Mouse (Mus musculus) CD4-positive helper T cell, adult 2 months (primary cell): Measurements from ENCODE around the gene Ano4.

ENCODE experiments used
- DNase-seq: peaks from one replicate; pipeline ENCODE4 v3.0.0-alpha.2; 2012; ENCODE audit warnings: low read depth, missing footprints, low spot score

Ano4 gene

DNA sequence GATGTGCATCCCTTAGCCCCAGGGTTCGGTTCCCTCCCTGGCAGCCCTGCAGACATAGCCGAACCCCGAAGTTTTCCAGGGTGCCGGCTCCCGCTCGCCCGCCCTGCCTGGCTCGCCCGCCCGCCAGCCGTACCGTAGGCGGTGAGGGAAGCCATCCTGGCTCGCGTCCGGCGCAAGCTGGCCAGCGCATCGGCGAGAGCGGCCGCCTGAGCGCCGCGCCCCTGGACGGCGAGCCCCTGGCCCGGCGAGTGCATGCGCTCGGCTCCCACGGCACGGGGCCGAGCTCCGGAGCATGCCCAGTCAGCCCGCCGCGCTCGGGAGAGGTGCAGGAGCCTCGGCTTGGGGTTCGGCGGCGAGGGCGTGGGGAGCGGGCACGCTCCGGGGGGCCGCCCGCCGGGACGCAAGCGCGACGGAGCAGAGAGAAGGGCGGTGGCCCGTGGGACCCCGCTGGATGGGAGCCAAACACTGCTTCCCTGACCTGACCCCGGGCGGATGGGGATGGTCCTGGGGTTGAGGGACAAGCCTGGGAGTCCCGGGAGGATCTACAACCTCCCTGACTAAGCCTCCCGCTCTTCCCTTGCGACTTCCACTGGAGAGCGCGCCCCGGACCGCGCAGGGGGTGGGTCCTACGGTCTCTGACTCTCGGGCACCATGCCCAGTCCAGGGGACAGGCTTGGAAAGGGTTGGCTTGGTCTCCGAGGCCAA lies at the start of gene Ano4:
Ano4 (minus strand) TSS at position 272 of the 705 bp plus-strand sequence.
- DNase-seq: no peak

DNA sequence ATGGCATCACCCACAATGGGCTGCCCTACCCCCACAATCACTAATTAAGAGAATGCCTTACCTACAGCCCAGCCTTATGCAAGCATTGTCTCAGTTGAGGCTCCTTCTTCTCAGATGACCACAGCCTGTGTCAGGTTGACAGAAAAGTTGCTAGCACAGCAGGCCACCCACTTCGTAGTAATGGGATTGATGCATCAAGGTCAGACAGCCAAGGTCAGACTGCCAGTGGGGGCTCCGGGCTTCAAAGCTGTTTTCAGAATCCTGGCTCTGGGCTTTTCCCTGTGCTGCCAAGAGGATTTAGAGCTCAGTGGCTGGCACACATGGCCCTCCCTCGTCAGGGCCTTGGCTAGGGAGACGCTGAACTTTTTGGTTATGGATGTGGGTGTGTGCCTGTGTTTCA lies 48.1 kb upstream of the Ano4 start:
- no peak for DNase-seq

DNA sequence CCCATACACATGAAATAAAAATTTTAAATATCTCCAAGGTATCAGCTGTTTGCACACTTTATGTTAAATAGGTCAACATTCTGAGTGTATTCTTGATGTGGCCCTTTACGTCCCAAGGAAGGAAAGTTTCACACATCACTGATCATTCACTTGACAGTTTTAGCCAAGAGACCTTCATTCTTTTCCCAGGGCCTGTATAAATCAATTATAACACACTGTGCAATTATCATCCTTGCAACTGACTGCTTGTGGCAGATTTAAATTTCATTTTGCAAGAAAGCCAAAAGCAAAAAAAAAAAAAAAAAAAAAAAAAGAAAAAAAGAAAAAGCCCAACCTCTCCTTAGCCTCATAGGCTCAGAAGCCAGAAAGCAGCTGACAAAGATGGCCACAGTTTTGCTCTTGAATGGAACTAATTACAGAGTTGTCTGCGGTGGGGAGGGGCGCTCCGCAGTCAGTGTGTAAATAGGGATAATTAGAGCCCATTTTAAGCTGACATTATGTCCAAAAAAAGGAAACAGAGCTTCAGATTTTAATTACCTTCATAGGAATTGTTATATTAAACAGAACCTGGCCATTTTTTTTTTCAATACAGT lies 47.1 kb upstream of the Ano4 start:
- DNase-seq: no peak

DNA sequence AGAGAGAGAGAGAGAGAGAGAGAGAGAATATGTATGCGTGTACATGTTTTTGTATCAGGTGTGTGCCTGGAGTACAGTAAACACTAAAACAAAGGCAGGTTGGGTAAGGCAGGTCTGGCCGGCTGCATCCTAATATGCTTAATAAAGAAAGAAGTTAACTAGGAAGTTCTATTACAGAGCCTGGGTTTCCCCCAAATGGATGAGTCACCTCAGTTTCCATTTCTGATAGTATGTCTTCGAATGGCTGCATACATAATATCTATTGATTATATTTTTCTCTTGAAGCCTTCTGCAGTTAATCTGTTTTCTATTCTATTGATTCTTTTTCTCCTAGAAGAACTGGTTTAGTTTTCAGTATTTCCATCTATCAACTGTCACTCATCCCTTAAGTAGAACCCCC lies 41.9 kb upstream of the Ano4 start:
- no peak for DNase-seq

DNA sequence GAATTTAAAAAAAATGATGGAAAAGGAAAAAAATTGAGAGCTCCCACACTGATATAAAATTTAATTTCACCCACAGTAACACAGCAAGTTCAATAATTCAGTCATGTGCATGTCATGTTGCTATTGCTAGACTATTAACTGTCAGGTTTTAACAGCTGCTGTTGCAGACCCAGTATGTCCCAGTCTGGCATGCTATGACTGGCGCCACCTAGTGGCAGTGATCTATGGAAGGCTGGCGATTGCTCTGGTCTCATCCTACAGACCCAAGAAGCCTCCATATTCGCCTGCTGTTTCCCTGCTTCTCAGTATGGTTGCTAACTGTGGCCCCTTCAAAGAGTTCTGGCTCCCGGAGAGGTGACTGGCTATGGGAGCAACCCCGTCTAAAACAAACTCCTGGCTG lies 38.9 kb upstream of the Ano4 start:
- peak; percentile 55 for DNase-seq

DNA sequence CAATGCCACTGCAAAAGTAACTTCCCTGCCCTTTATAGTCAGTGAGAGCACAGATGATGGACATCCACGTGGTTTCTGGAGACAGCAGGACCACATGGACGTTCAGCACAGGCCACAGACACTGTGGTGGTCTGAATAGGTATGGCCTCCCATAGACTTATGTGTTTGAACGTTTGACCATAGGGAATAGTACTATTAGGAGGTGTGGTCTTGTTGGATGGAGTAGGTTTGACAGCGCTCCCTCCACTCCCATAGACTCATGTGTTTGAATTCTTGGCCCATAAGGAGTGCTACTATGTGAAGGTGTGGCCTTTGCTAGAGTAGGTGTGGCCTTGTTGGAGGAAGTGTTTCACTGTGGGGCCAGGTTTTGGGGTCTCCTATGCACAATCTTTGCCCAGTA lies 33.2 kb upstream of the Ano4 start:
- DNase-seq: no peak

DNA sequence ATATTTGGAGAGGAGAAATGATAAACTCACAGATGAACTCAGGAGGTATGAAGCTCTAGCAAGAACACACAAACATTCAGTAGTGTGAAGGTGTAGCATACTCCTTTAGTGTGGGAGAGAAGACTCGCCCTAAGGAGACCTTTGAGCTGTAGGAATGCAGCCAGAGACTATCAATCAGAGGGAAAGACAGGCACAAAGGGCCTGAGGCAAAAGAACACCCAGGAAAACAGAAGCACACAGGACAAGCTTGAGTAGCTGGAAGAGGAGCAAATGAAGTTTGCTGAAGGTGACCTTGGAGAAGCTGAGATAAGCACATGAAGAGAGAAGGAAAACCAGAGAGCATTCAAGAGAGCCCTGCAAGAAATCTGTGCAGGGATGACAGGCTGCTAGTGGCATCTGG lies 25.5 kb upstream of the Ano4 start:
- no peak for DNase-seq

DNA sequence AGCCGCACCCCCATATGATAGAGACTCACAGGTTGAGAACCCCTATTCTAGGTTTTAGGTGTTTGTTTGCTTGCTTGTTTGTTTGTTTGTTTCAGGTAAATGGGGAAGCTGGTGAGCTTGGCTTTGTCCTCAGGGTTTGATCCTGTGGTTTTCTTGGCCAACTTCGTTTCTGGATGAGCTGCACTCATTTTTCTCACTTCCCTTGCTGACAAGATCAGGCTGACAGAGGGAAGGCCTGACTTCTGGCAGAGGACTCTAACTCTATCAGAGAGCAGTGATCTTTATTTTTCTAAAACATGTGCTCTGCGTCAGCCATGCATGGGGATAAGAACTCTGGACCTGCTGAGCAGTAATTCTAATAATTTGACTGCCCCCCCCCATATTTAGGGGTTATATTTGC lies 14.4 kb upstream of the Ano4 start:
- no peak for DNase-seq

DNA sequence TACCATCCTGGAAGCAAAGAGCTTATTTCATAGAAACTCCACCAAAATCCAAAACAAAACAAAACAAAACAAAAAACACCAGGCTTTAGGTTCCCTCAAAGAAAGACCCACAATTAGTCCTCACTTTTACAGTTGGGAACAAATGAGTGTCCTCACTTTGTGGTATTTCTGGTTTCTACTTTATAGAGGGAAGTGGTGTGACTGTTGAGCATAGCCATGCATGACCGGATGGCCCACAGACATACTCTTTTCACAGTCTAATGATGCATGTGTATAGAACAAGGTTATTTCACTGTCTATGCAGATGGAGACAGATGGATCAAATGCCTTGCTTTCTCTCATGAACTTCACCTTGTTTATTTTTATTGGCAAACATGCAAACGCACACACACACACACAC lies 10.1 kb upstream of the Ano4 start:
- DNase-seq: no peak

DNA sequence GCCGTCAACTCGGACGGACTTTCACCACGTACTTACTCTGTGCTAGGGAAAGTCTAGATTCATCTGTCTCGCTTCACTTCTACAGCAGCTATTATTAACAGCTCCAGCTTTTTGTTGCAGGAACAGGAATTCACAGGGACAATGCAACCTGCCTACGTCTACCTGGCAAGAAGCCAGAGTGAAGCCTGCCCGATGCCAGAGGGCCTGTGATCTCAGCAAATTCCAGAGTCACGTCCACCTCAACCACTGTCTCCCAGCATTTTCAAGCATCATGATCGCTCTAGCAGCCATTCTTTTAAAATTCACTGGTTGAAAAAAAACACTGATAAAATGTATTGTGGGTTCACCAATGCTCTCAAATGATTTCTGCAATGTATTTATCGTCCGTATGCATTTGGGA lies 6.9 kb upstream of the Ano4 start:
- no peak for DNase-seq

DNA sequence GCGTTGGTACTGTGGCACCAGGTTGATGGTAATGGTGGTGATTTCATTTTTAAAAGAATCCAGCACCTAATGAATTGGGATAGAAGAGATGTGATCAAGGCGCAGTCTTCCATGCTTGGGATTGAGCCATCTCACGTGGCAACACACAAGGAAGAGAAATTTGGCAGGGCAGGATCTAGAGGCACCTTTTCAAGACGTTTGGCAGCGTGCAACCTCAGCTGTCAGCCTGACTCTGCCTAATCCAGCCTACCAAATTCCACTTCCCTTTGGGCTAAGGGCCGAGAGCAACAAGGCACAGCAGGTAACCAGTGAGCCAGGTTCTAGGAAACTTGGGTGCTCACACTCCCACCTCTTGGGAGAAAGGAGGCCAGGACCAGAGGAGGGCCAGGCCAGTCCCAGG lies 1.0 kb upstream of the Ano4 start:
- no peak for DNase-seq

DNA sequence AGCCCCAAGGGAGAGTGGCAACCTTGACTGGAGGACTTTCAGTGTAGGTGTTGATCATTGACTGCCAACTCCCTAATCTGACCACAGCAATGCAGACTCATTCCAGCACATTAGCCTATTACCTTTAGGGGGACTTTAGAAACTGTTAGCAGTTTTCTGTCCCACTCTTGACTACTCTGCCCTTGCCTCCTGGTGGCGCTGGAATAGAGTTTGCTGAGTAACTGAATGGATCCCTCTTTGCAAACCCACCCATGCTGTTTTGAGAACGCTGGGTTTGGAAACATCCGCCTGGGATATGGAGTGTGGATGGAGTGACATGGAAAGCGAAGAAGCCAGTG lies 603 bp upstream of the Ano4 start:
- DNase-seq: no peak

DNA sequence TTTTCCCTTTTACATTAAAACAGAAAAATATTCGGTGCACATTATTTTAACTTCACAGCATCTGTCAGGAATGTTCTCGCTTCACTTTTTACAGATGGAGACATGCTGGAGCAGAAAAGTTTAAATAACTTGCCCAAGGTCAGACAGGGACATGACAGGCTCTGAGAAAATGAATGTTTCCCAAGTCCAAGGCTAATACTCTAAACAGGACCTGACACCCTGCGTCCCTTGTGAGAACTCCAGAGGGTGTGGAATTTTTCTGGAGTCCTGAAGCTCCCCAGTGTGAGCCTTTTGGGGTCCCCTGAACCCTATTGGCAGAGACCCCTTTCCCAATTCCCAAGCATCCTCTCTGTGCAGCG lies 451 bp downstream of the Ano4 start:
- no peak for DNase-seq

DNA sequence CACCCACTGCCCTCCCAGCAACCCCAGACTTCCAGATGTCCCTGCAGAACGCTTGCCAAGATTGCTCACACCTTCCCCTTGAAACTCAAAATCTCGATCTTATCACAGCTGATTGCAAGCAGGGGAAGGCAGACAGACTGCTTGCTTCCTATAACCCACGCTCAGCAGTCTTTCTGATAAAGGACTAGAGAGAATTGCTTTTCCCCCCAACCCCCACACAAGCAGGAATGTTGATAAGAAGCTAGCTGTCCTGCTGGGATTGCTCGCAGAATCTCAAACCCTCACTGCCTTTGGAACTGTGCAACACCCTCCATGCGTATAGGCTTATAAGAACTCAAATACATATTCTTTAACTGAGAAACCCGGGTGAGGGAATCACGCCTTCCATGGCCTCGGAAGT lies 846 bp downstream of the Ano4 start:
- no peak for DNase-seq

DNA sequence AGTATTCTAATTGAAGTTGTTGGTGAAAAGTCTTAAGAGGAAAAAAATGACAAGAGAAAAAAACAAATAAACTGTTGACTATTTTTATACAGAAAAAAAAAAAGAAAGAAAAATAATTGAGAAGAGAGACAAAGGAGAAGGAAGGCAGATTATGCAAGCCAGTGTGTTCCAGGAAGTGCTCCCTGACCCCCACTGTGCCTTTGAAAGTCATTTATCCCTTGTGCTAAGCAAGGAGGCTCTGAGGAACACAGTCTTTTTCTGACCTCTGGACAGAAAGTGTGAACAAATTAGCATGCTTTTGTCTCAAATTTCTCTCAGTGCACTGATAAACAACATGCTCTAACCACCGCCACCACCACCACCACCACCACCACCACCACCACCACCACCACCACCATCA lies 14.3 kb downstream of the Ano4 start:
- DNase-seq: no peak

DNA sequence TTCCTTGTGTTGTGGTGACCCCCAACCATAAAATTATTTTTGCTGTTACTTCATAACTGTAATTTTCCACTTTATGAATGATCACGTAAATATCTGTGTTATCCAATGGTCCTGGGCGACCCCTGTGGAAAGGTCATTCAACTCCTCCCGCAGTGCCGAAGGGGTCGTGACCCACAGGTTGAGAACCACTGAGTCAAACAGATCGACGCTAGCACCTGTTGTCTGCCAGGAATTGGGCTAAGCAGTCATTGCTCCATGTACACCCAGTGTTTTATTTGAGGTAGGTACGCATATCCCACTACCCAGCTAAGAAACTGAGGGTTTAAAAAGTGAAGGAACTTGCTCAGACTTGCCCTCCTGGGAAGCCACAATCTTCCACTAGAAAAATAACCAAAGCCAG lies 14.8 kb downstream of the Ano4 start:
- DNase-seq: no peak

DNA sequence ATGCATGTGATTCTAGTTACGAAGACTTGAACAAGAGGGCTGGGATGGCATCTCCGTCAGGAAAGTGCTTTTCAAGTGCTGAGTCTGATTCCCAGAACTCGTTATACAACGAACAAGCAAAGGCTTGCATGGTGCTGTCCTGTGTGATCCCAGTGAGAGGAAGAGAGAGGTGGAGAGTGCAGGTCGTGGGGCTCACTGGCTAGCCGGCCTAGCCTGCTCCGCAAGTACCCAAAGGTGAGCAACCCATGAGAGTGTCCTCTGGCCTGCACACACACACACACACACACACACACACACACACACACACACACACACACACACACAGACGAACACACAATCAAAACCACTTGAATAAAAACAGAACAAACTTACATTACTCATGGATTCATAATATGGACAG lies 15.7 kb downstream of the Ano4 start:
- DNase-seq: no peak

DNA sequence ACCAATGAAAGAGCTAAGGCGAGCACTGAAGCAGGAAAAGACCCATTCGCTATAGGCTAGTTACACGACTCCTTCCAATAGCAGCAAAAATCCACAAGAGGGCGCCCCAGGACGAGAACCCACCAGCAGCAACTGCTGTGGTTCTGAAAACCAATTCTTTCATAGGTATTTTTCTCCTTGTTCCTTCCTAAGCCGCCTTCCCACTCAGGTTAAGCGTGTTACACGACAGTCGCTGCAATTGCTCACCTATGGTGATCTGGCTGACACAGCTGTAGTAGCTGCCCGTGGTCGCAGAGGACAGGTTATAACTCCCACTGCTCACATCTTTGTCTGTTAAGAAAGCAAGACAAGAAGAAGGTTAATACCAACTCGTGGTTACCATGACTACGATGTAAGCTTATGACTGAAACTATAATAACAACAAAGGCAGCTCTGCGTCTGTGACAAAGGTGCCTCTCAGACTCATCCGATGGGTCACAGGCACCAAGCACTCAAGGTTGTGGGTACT lies 17.5 kb downstream of the Ano4 start:
- DNase-seq: peak; percentile 26

DNA sequence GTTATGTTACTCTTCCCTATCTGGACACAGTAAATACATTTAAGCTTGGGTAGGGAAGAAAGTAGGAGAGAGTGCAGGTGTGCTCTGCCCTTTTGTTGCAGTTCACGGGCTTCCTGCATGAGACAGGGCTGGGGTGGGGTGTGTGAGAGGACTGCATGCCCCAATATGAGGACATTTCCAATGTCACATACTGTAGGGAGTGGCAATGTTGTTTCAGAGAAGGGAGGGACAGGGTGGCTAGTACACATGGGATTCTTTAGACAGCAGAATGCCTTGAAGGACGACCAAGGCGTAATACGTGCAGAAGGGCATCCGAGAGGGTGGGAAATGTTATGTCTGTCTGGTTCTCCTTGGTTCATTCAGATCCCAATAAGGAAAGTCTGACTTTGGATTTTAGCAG lies 18.2 kb downstream of the Ano4 start:
- DNase-seq: no peak

DNA sequence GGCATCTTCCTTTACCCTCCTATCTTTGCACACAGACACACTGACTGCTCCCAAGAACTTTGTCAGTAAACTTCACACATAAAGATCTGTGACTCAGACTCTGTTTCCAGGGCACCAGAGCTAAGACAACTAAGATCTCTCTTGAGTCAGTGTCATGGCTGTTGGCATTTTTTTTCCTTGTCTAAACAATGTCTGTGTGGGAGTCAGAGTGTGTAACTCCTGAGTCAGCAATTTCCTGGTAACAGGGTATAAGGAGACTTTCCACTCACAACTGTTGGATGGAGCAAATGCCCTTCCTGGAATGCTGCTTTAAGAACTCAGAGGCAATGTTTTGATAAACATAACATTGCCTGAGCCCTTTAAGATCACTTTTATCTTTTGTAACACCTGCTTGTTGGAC lies 37.0 kb downstream of the Ano4 start:
- DNase-seq: no peak

DNA sequence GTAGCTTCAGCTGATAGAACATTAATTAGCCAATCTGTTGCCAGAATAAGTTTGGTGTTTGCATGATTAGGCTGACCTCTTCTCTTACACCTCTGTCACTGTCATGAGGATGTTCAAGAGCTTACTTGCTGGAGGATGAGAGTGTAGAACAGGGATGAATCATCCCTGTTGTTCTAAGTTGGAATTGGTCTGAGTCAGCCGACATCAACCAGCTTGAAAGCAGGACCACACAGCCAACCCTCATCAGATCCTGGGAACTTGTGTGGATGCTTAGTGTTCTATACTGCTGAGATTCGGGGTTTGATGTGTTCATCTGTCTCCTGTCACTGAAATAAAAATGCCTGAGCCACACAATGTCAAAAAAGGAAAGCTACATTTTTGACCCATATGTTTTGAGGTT lies 44.2 kb downstream of the Ano4 start:
- DNase-seq: no peak

DNA sequence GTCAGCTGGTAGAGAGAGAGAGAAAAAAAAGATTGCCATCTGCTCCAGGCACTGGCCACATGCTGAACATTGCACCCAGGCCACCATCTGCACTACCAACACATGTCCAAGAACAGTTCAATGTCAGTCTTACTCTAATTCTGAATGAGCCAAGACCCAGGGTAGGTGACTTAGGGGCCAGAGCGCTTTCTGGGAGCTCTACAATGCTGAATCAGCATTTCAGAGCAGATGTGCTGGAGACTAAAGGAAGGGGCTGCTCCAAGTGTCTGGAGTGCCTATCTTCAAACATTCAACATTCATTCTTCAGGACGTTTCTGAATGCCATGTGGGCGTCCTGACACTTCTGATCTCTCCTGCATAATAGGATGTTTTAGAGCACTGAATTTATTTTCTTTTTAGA lies 51.8 kb downstream of the Ano4 start:
- DNase-seq: no peak

DNA sequence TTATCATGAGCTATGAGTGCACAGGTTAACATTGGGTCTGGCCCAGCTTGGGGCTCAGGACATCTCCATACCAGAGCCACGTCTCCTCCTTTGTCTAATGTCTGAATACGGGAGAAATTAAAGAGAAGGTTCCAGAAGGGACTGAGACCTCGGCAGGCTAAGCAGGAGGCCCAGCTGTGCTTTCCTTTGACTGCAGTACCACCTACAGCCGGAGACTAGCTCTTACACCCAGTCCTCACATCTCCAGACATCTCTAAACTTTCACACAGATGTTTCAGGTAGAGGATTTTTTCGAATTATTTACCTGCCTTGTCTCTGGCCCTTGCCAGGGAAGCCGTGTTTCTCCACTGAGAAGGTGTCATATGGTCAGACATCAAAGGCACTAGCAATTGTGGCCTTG lies 53.9 kb downstream of the Ano4 start:
- DNase-seq: no peak

DNA sequence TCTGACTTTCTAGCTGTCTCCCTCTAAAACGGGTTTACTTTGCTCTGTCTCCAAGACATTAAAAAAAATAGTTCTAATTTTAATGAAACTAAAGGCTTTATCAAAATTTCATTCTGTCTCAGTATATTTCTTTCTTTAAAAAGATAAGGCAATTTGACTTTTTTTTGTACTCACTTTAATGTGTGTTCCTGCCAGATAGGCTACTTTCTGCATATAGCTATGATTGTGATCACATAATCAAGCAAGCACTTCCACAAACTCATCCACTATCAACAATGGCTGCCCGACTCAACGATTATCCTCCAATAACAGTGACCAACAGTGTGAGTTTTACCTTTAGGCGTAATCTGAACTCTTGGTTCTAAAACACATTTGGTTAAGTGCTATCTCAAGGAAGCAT lies 55.3 kb downstream of the Ano4 start:
- DNase-seq: no peak
